Mouse (Mus musculus): Measurements from ENCODE around the gene Taf6l.

Taf6l gene

GRCm38 (mm10) chr19:8786008-8786781, at the start of gene Taf6l:
Gene Taf6l (minus strand): TSS chr19:8786417.
- DNase-seq (ENCODE audit: low spot score in 2 of 2), result peak; percentile 84 to 90

GRCm38 (mm10) chr19:8832971-8833370, 46.8 kb upstream of the Taf6l start:
- no peak for DNase-seq (ENCODE audit: low spot score in 2 of 2)

GRCm38 (mm10) chr19:8831262-8831661, 45.0 kb upstream of the Taf6l start:
- no peak for DNase-seq (ENCODE audit: low spot score in 2 of 2)

GRCm38 (mm10) chr19:8830664-8831063, 44.4 kb upstream of the Taf6l start:
- no peak for DNase-seq (ENCODE audit: low spot score in 2 of 2)

- no peak for DNase-seq (ENCODE audit: low spot score in 2 of 2)
These were observed 43.4 kb upstream of the Taf6l start, which contains the start of gene AC129217.1 for GRCm38 (mm10) chr19:8829660-8830059. Gene AC129217.1 (plus strand): TSS chr19:8829773.

GRCm38 (mm10) chr19:8822696-8823095, 36.5 kb upstream of the Taf6l start:
- DNase-seq (ENCODE audit: low spot score in 2 of 2), result no peak

- no peak for DNase-seq (ENCODE audit: low spot score in 2 of 2)
These were observed 34.9 kb upstream of the Taf6l start for GRCm38 (mm10) chr19:8821146-8821545.

GRCm38 (mm10) chr19:8820424-8820956, 34.3 kb upstream of the Taf6l start:
- no peak for DNase-seq (ENCODE audit: low spot score in 2 of 2)

GRCm38 (mm10) chr19:8819596-8820423, 33.6 kb upstream of the Taf6l start, which contains the start of gene Hnrnpul2:
Gene Hnrnpul2 (plus strand): TSS chr19:8820010.
- peak; percentile 94 to 98 for DNase-seq (ENCODE audit: low spot score in 2 of 2)

GRCm38 (mm10) chr19:8818801-8819595, 32.8 kb upstream of the Taf6l start, which contains the start of gene Ttc9c:
Gene Ttc9c (minus strand): TSS chr19:8819333.
- peak in 1 of 2 experiments; percentile 98 for DNase-seq (ENCODE audit: low spot score in 2 of 2)

GRCm38 (mm10) chr19:8818301-8818798, 32.1 kb upstream of the Taf6l start:
- no peak for DNase-seq (ENCODE audit: low spot score in 2 of 2)

GRCm38 (mm10) chr19:8817001-8817400, 30.8 kb upstream of the Taf6l start:
- no peak for DNase-seq (ENCODE audit: low spot score in 2 of 2)

- no peak for DNase-seq (ENCODE audit: low spot score in 2 of 2)
These were observed 29.6 kb upstream of the Taf6l start for GRCm38 (mm10) chr19:8815812-8816211.

- no peak for DNase-seq (ENCODE audit: low spot score in 2 of 2)
These were observed 20.6 kb upstream of the Taf6l start for GRCm38 (mm10) chr19:8806810-8807209.

- DNase-seq (ENCODE audit: low spot score in 2 of 2), result no peak
These were observed 17.9 kb upstream of the Taf6l start for GRCm38 (mm10) chr19:8803879-8804660.

GRCm38 (mm10) chr19:8803204-8803780, 17.1 kb upstream of the Taf6l start:
- DNase-seq (ENCODE audit: low spot score in 2 of 2), result no peak

- peak; percentile 88 to 94 for DNase-seq (ENCODE audit: low spot score in 2 of 2)
These were observed 16.1 kb upstream of the Taf6l start, which contains the start of gene Zbtb3 for GRCm38 (mm10) chr19:8802130-8802821. Gene Zbtb3 (plus strand): TSS chr19:8802555.

- no peak for DNase-seq (ENCODE audit: low spot score in 2 of 2)
These were observed 12.7 kb upstream of the Taf6l start for GRCm38 (mm10) chr19:8798947-8799315.

GRCm38 (mm10) chr19:8798264-8798946, 12.2 kb upstream of the Taf6l start, which contains the start of gene Polr2g:
Gene Polr2g (minus strand): TSS chr19:8798577.
- peak; percentile 83 to 91 for DNase-seq (ENCODE audit: low spot score in 2 of 2)
